Mouse (Mus musculus): ENCODE results near the gene Gm572.

DNA sequence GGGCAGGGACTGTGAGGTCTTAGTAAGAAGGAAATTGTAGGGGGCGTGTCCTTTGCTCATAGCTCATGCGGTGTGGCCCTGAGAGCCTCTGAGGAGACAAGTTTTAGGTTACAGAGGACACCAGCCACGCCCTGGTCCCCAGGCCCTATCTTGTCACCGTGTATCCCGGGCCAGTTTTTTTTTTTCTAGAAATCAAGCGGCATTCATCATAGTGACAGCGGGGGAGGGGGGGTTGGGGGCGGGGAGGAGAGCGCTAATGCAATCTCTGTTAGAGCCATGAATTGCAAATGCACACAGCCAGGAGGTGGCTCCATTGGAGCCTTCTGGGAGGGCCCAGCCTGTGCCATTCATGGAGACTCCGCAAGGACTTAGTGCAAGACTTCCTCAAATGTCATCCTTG lies 68.2 kb downstream of the Gm572 start:
- TF ChIP-seq CTCF (IDR thresholded peaks at IDR 0.05; ENCODE audit: extremely low read depth, insufficient read depth, insufficient read length, insufficient replicate concordance) (no peak), POLR2A (IDR thresholded peaks at IDR 0.05; ENCODE audit: low read depth, low read length) (no peak)

Data from spleen, adult 2 months (tissue).